Mouse (Mus musculus): ENCODE results near the gene Map6.

Gene Map6

GRCm38 (mm10) chr7:99267251-99267896, at the start of gene Map6:
Gene Map6 (plus strand): TSS chr7:99267447.
- DNase-seq (ENCODE audit: low read depth, low spot score): peak; percentile 31

- no peak for DNase-seq (ENCODE audit: low read depth, low spot score)
Measured at GRCm38 (mm10) chr7:99224225-99224624, 43.0 kb upstream of the Map6 start.

GRCm38 (mm10) chr7:99224648-99225190, 42.5 kb upstream of the Map6 start:
- DNase-seq (ENCODE audit: low read depth, low spot score): no peak

- DNase-seq (ENCODE audit: low read depth, low spot score): no peak
Measured at GRCm38 (mm10) chr7:99225421-99225820, 41.8 kb upstream of the Map6 start.

GRCm38 (mm10) chr7:99226662-99227061, 40.6 kb upstream of the Map6 start:
- no peak for DNase-seq (ENCODE audit: low read depth, low spot score)

- no peak for DNase-seq (ENCODE audit: low read depth, low spot score)
Measured at GRCm38 (mm10) chr7:99227267-99227666, 40.0 kb upstream of the Map6 start.

- no peak for DNase-seq (ENCODE audit: low read depth, low spot score)
Measured at GRCm38 (mm10) chr7:99228825-99229224, 38.4 kb upstream of the Map6 start.

GRCm38 (mm10) chr7:99229411-99229810, 37.8 kb upstream of the Map6 start:
- DNase-seq (ENCODE audit: low read depth, low spot score): peak; percentile 53

- DNase-seq (ENCODE audit: low read depth, low spot score): no peak
Measured at GRCm38 (mm10) chr7:99230061-99230747, 37.0 kb upstream of the Map6 start.

GRCm38 (mm10) chr7:99232571-99232970, 34.7 kb upstream of the Map6 start:
- DNase-seq (ENCODE audit: low read depth, low spot score): no peak

- DNase-seq (ENCODE audit: low read depth, low spot score): no peak
Measured at GRCm38 (mm10) chr7:99234916-99235315, 32.3 kb upstream of the Map6 start.

GRCm38 (mm10) chr7:99235657-99236056, 31.6 kb upstream of the Map6 start:
- peak; percentile 62 for DNase-seq (ENCODE audit: low read depth, low spot score)

GRCm38 (mm10) chr7:99236888-99237660, 30.2 kb upstream of the Map6 start:
- DNase-seq (ENCODE audit: low read depth, low spot score): peak; percentile 40

GRCm38 (mm10) chr7:99238417-99238816, 28.8 kb upstream of the Map6 start, which contains the start of gene Mogat2:
Gene Mogat2 (minus strand): TSS chr7:99238619.
- DNase-seq (ENCODE audit: low read depth, low spot score): no peak

GRCm38 (mm10) chr7:99242097-99242496, 25.1 kb upstream of the Map6 start:
- no peak for DNase-seq (ENCODE audit: low read depth, low spot score)

- no peak for DNase-seq (ENCODE audit: low read depth, low spot score)
Measured at GRCm38 (mm10) chr7:99248157-99248742, 19.0 kb upstream of the Map6 start.

GRCm38 (mm10) chr7:99248906-99249581, 18.2 kb upstream of the Map6 start:
- DNase-seq (ENCODE audit: low read depth, low spot score): no peak

GRCm38 (mm10) chr7:99249582-99249911, 17.7 kb upstream of the Map6 start:
- peak; percentile 85 for DNase-seq (ENCODE audit: low read depth, low spot score)

- no peak for DNase-seq (ENCODE audit: low read depth, low spot score)
Measured at GRCm38 (mm10) chr7:99250386-99250785, 16.9 kb upstream of the Map6 start.

GRCm38 (mm10) chr7:99255006-99255405, 12.2 kb upstream of the Map6 start:
- no peak for DNase-seq (ENCODE audit: low read depth, low spot score)

GRCm38 (mm10) chr7:99261900-99262299, 5.3 kb upstream of the Map6 start:
- no peak for DNase-seq (ENCODE audit: low read depth, low spot score)
